Mouse (Mus musculus) liver, embryonic 14.5 days (tissue): ENCODE results near the gene Gas2. TPM values are rescaled to one million over a fixed set of nuclear protein-coding genes. Genes with fewer than 3 reads are reported as not detected.

Experiments
- ATAC-seq: fragments of 200-750 bp; cut with Nextera tagmentation; 2 replicates; pipeline ENCODE4 v1.8.0; 2017; ENCODE audit warnings: moderate number of reproducible peaks, mild to moderate bottlenecking, moderate library complexity; ENCODE audit not compliant: insufficient read depth
- DNase-seq, 3 experiments: peaks; one replicate each; pipeline ENCODE4 v3.0.0-alpha.2; 2012 to 2013; ENCODE audit warnings: low read depth in 3 of 3, low spot score in 3 of 3
- H3K27ac ChIP-seq: fragments of 300-500 bp; sonication (generic); 2 replicates; pipeline ENCODE4 v1.5.1; 2014; ENCODE audit warnings: moderate library complexity, mild to moderate bottlenecking, control low read depth, inconsistent platforms
- H3K27me3 ChIP-seq: fragments of 300-500 bp; sonication (generic); 2 replicates; pipeline ENCODE4 v1.6.1; 2014; ENCODE audit warnings: mild to moderate bottlenecking, low read length, moderate library complexity; ENCODE audit not compliant: control insufficient read depth, insufficient read depth
- H3K36me3 ChIP-seq: fragments of 300-500 bp; sonication (generic); replicated peaks from 2 replicates; pipeline ENCODE4 v1.6.1; 2014; ENCODE audit warnings: low read depth; ENCODE audit not compliant: control insufficient read depth, insufficient read depth
- H3K4me1 ChIP-seq, 2 experiments: fragments of 200-500 bp in 1 of 2; fragments of 300-500 bp in 1 of 2; sonication (generic) in 1 of 2; replicated peaks; 2 replicates each; pipeline ENCODE4 v1.6.1; 2012 to 2014; ENCODE audit warnings: antibody characterized with exemption in 1 of 2, inconsistent platforms in 1 of 2, low read length in 1 of 2; ENCODE audit not compliant: control insufficient read depth in 2 of 2, insufficient read depth in 2 of 2
- H3K4me2 ChIP-seq: fragments of 300-500 bp; sonication (generic); 2 replicates; pipeline ENCODE4 v1.6.1; 2014; ENCODE audit warnings: low read depth, mild to moderate bottlenecking, control low read depth, moderate library complexity
- H3K4me3 ChIP-seq, 2 experiments: fragments of 200-500 bp in 1 of 2; fragments of 300-500 bp in 1 of 2; sonication (generic) in 1 of 2; 2 replicates each; pipeline ENCODE4 v1.5.1; 2012 to 2014; ENCODE audit warnings: low read depth in 2 of 2, low read length in 2 of 2, mild to moderate bottlenecking in 2 of 2, control low read depth in 1 of 2, inconsistent platforms in 1 of 2, moderate library complexity in 1 of 2; ENCODE audit not compliant: insufficient read depth in 1 of 2
- H3K9ac ChIP-seq: fragments of 300-500 bp; sonication (generic); replicated peaks from 2 replicates; pipeline ENCODE4 v1.6.1; 2014; ENCODE audit warnings: mild to moderate bottlenecking, control low read depth, moderate library complexity
- H3K9me3 ChIP-seq: fragments of 300-500 bp; sonication (generic); 2 replicates; pipeline ENCODE4 v1.6.1; 2016; ENCODE audit warnings: low read length, mixed read lengths; ENCODE audit not compliant: control insufficient read depth
- CTCF ChIP-seq: IDR thresholded peaks from 2 replicates; pipeline ENCODE4 v1.5.1; 2016; ENCODE audit warnings: antibody characterized with exemption, low read depth, control low read depth
- EP300 ChIP-seq: IDR thresholded peaks from 2 replicates; pipeline ENCODE4 v1.6.1; 2016; ENCODE audit warnings: antibody characterized with exemption, low read depth
- WGBS: fragments of 180-500 bp; shearing (Covaris S2); extraction: QIAGEN DNeasy Blood & Tissue Kit; methylation state at CpG from one replicate; pipeline ENCODE4 v1.1.7; 2014; ENCODE audit not compliant: insufficient replicate concordance; 5-methylcytosine and 5-hydroxymethylcytosine counted together
- polyA plus RNA-seq, 2 experiments: library from polyadenylated mRNA; depleted of rRNA in 1 of 2; stranded (reverse) in 1 of 2; unstranded in 1 of 2; fragments of >200 nt; fragmentation: Nextera tagmentation in 1 of 2; extraction: Ambion mirVana in 1 of 2; gene quantifications; 2 replicates each; pipeline versions ENCODE4 v1.2.1 to v1.2.3; 2012 to 2014

The Gas2 gene
- polyA plus RNA-seq, 2 experiments, result 2.8 to 4.9 TPM

GRCm38 (mm10) chr7:51892224-51892965 lies 30.6 kb downstream of the Gas2 start:
- no peaks in the 10 kb centered on the region for H3K9me3 ChIP-seq
- TF ChIP-seq CTCF, result no peak
- TF ChIP-seq EP300, result no peak
- no peak overlapping the region for H3K9ac ChIP-seq
- DNase-seq, result no peak
- WGBS, result 78% methylated on average over 1 of the region's 1 CpGs
- no peaks in the 10 kb centered on the region for H3K27me3 ChIP-seq
- 0 out of 4 replicates have a peak, but pooled peaks cover 0 to 2% of the 10 kb centered on the region in 2 experiments for H3K4me1 ChIP-seq
- H3K4me3 ChIP-seq, result no peak overlapping the region
- ATAC-seq, result no peak
- H3K27ac ChIP-seq, result no peak overlapping the region
- H3K4me2 ChIP-seq, result no peak overlapping the region
- no peaks in the 10 kb centered on the region for H3K36me3 ChIP-seq

- H3K27me3 ChIP-seq, result no peaks in the 10 kb centered on the region
- 0 out of 4 replicates have a peak, but pooled peaks cover 0 to 2% of the 10 kb centered on the region in 2 experiments for H3K4me1 ChIP-seq
- DNase-seq (no peak), ATAC-seq (no peak)
- 44% methylated on average over 4 of the region's 4 CpGs for WGBS
- H3K4me2 ChIP-seq, result no peak overlapping the region
- no peak for TF ChIP-seq CTCF
- TF ChIP-seq EP300, result no peak
- no peak overlapping the region for H3K27ac ChIP-seq
- no peaks in the 10 kb centered on the region for H3K36me3 ChIP-seq
- H3K4me3 ChIP-seq, result no peak overlapping the region
- H3K9me3 ChIP-seq, result no peaks in the 10 kb centered on the region
- H3K9ac ChIP-seq, result no peak overlapping the region
These were observed 31.2 kb downstream of the Gas2 start for GRCm38 (mm10) chr7:51893008-51893407.

- no peak for DNase-seq
These were observed 32.5 kb downstream of the Gas2 start for GRCm38 (mm10) chr7:51894133-51894801.

GRCm38 (mm10) chr7:51894939-51895338 lies 33.1 kb downstream of the Gas2 start:
- WGBS, result 54% methylated on average over 2 of the region's 2 CpGs

More at GRCm38 (mm10) chr7:51894133-51894801, 32.5 kb downstream of the Gas2 start:
- ATAC-seq, result no peak
- 64% methylated on average over 4 of the region's 4 CpGs for WGBS
- Histone ChIP-seq H3K27me3 (no peaks in the 10 kb centered on the region), H3K36me3 (no peaks in the 10 kb centered on the region), H3K9me3 (no peaks in the 10 kb centered on the region), H3K27ac (no peak overlapping the region), H3K9ac (no peak overlapping the region), H3K4me1 (0 out of 4 replicates have a peak, but pooled peaks cover 0 to 2% of the 10 kb centered on the region in 2 experiments), H3K4me3 (no peak overlapping the region), H3K4me2 (no peak overlapping the region)
- TF ChIP-seq CTCF, result no peak
- no peak for TF ChIP-seq EP300

GRCm38 (mm10) chr7:51899066-51899465 lies 37.3 kb downstream of the Gas2 start:
- TF ChIP-seq CTCF (no peak), EP300 (no peak)
- DNase-seq, result no peak

More at GRCm38 (mm10) chr7:51894939-51895338, 33.1 kb downstream of the Gas2 start:
- DNase-seq (no peak), ATAC-seq (no peak)
- Histone ChIP-seq H3K9me3 (no peaks in the 10 kb centered on the region), H3K27ac (no peak overlapping the region), H3K36me3 (no peaks in the 10 kb centered on the region), H3K4me2 (no peak overlapping the region), H3K27me3 (no peaks in the 10 kb centered on the region), H3K4me1 (0 out of 4 replicates have a peak, but pooled peaks cover 0 to 2% of the 10 kb centered on the region in 2 experiments), H3K9ac (no peak overlapping the region), H3K4me3 (no peak overlapping the region)
- TF ChIP-seq CTCF (no peak), EP300 (no peak)

More at GRCm38 (mm10) chr7:51899066-51899465, 37.3 kb downstream of the Gas2 start:
- WGBS, result 62% methylated on average over 6 of the region's 6 CpGs
- no peak overlapping the region for H3K4me2 ChIP-seq
- no peaks in the 10 kb centered on the region for H3K27me3 ChIP-seq
- H3K4me1 ChIP-seq, result no peaks in the 10 kb centered on the region
- H3K27ac ChIP-seq, result no peak overlapping the region
- no peaks in the 10 kb centered on the region for H3K36me3 ChIP-seq
- no peak overlapping the region for H3K4me3 ChIP-seq
- H3K9me3 ChIP-seq, result no peaks in the 10 kb centered on the region
- no peak for ATAC-seq
- no peak overlapping the region for H3K9ac ChIP-seq
